Mouse (Mus musculus) thymus, adult 2 months (tissue): ENCODE results near the gene Spdef. TPM values are rescaled to one million over a fixed set of nuclear protein-coding genes. Genes with fewer than 3 reads are reported as not detected.

Experiments
- DNase-seq: peaks from one replicate; pipeline ENCODE4 v3.0.0; 2021
- H3K27ac ChIP-seq: fragments of 200-500 bp; 2 replicates; pipeline ENCODE4 v1.5.1; 2012; ENCODE audit warnings: low read length, control low read depth; ENCODE audit not compliant: control insufficient read depth, insufficient read depth
- H3K27me3 ChIP-seq: fragments of 200-500 bp; 2 replicates; pipeline ENCODE4 v1.6.1; 2012; ENCODE audit warnings: mild to moderate bottlenecking, low read length, moderate library complexity, mixed read lengths; ENCODE audit not compliant: control insufficient read depth, insufficient read depth
- H3K36me3 ChIP-seq: fragments of 200-500 bp; 2 replicates; pipeline ENCODE4 v1.6.1; 2012; ENCODE audit warnings: mild to moderate bottlenecking, low read length, moderate library complexity; ENCODE audit not compliant: control insufficient read depth, insufficient read depth
- H3K4me1 ChIP-seq: fragments of 200-500 bp; replicated peaks from 2 replicates; pipeline ENCODE4 v1.6.1; 2012; ENCODE audit warnings: low read length; ENCODE audit not compliant: control insufficient read depth, insufficient read depth
- H3K4me3 ChIP-seq: fragments of 200-500 bp; 2 replicates; pipeline ENCODE4 v1.5.1; 2012; ENCODE audit warnings: mild to moderate bottlenecking, low read length, control low read depth, moderate library complexity; ENCODE audit not compliant: control insufficient read depth, insufficient read depth
- CTCF ChIP-seq: fragments of 200-500 bp; IDR thresholded peaks from 2 replicates; pipeline ENCODE4 v1.5.1; 2012; ENCODE audit warnings: mild to moderate bottlenecking, control low read depth, low read length, moderate library complexity, borderline replicate concordance; ENCODE audit not compliant: control insufficient read depth, poor library complexity, insufficient read depth; ENCODE audit errors: extremely low read depth
- POLR2A ChIP-seq: fragments of 200-500 bp; IDR thresholded peaks from 2 replicates; pipeline ENCODE4 v1.6.1; 2012; ENCODE audit warnings: mild to moderate bottlenecking, low read length, control low read depth, moderate library complexity; ENCODE audit not compliant: control insufficient read depth, poor library complexity, insufficient read depth; ENCODE audit errors: extremely low read depth
- WGBS: fragments of 180-500 bp; shearing (Covaris S2); methylation state at CpG from one replicate; pipeline ENCODE4 v1.1.7; 2018; 5-methylcytosine and 5-hydroxymethylcytosine counted together
- polyA plus RNA-seq: library from polyadenylated mRNA; depleted of rRNA; stranded (reverse); fragments of >200 nt; gene quantifications from 2 replicates; pipeline ENCODE4 v1.2.3, GENCODE M21; 2012; rRNA removed

The Spdef gene
- polyA plus RNA-seq, 1 experiment = 0.58 TPM

DNA sequence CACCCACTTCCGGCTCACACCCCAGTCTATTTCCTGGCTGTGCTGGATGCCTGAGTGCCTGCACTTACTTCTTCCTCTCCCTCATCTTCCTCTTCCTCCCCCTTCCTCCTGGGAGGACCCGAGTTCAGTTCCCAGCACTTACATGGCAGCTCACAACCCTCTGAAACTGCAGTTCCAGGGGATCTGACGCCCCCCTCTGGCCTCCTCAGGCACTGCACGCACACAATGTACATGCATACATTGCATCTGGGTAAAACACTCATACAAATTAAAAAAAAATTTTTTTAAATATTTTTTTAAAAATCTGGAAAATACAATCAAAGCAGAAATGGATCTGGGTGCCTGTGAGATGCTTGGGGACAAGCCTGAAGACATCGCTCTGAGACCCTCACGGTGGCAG, 57.0 kb downstream of the Spdef start:
- no peak for DNase-seq
- Histone ChIP-seq H3K4me1 (no peaks in the 10 kb centered on the region), H3K36me3 (no peaks in the 10 kb centered on the region), H3K27ac (no peak overlapping the region), H3K4me3 (no peak overlapping the region), H3K27me3 (no peaks in the 10 kb centered on the region)
- TF ChIP-seq CTCF (no peak; the same call in 1 of the 2 replicates), POLR2A (no peak)
- 82% methylated on average over 6 of the region's 6 CpGs for WGBS

Other genes starting within 250 kb of the Spdef start
- 1.5 and 1.9 TPM in 2 replicates for gene Grm4, start 207.6 kb downstream of the Spdef start, polyA plus RNA-seq
- 430 and 578 TPM in 2 replicates for gene Hmga1, start 172.5 kb downstream of the Spdef start, polyA plus RNA-seq
- 89.4 and 120 TPM in 2 replicates for gene AI413582, start 163.2 kb downstream of the Spdef start, polyA plus RNA-seq
- 86.3 and 110 TPM in 2 replicates for gene Nudt3, start 105.5 kb downstream of the Spdef start, polyA plus RNA-seq
- gene RPS10-NUDT3, start 93.7 kb downstream of the Spdef start, polyA plus RNA-seq = not detected in 2 replicates
- 1,664 and 2,025 TPM in 2 replicates for gene Rps10, start 92.3 kb downstream of the Spdef start, polyA plus RNA-seq
- gene Pacsin1, start 73.4 kb downstream of the Spdef start, polyA plus RNA-seq = 24.0 and 24.7 TPM in 2 replicates
- 97.5 and 104 TPM in 2 replicates for gene D17Wsu92e, start 91.7 kb upstream of the Spdef start, polyA plus RNA-seq
- 192 and 207 TPM in 2 replicates for gene Snrpc, start 109.2 kb upstream of the Spdef start, polyA plus RNA-seq
- 4.4 and 4.7 TPM in 2 replicates for gene Uhrf1bp1, start 127.5 kb upstream of the Spdef start, polyA plus RNA-seq
- gene Anks1, start 180.4 kb upstream of the Spdef start, polyA plus RNA-seq = 103 and 109 TPM in 2 replicates
- 12.5 and 13.6 TPM in 2 replicates for gene Taf11, start 180.9 kb upstream of the Spdef start, polyA plus RNA-seq